Mouse (Mus musculus): ENCODE data around the gene Ptpn9. TPM values are rescaled to one million over a fixed set of nuclear protein-coding genes. Genes with fewer than 3 reads are reported as not detected.

The Ptpn9 gene
- polyA plus RNA-seq, 1 experiment = 20.7 TPM

DNA sequence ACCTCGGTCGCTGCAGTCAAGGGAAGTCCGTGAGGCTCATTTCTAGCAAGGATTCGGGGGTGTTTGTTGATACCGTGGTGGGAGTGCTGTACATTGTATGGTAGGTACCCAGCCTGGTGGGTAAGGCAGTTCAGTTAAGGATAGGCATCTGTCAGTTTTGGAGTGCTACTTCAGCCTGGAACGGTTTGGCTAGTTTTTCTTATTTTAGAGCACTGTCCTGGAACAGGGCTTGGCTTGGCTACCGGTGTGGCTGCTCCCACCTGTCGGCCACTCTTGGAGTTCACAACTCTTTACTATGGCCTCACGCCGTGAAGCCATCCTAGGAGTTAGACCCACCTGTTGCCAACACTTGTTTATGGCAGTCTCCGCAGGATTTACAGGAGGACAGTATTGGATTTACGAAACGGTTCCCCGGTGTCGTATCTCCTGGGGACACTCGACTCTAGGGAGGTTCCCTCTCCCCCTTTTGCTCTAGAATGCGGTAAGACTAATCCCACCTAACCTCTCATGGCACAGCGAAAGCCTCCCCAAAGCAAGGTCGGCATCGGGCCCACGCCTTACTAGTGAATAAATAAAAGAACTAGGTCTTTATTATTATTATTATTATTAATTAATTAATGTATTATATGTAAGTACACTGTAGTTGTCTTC is 79.6 kb downstream of the Ptpn9 start:
- Histone ChIP-seq H3K27ac (ENCODE audit: insufficient read depth, low read depth, low read length) (peak overlapping the region; percentile 84), H3K27me3 (replicated peaks; ENCODE audit: control insufficient read depth, insufficient read depth, low read length) (no peaks in the 10 kb centered on the region), H3K4me1 (ENCODE audit: control insufficient read depth, insufficient read depth, low read length) (peaks cover 20% of the 10 kb centered on the region; the same call in 1 of the 2 replicates), H3K4me3 (ENCODE audit: insufficient read depth, low read depth, low read length) (peak overlapping the region; percentile 57), H3K36me3 (ENCODE audit: control insufficient read depth, insufficient read depth, low read length) (no peaks in the 10 kb centered on the region)
- no peak for TF ChIP-seq POLR2A (IDR thresholded peaks at IDR 0.05; ENCODE audit: low read depth, low read length)
- peak; percentile 45 for TF ChIP-seq CTCF (conservative IDR thresholded peaks at IDR 0.05; ENCODE audit: insufficient read depth, insufficient read length, low read depth, low read length)
- WGBS = 2% methylated on average over 21 of the region's 21 CpGs
- peak; percentile 48 for DNase-seq

DNA sequence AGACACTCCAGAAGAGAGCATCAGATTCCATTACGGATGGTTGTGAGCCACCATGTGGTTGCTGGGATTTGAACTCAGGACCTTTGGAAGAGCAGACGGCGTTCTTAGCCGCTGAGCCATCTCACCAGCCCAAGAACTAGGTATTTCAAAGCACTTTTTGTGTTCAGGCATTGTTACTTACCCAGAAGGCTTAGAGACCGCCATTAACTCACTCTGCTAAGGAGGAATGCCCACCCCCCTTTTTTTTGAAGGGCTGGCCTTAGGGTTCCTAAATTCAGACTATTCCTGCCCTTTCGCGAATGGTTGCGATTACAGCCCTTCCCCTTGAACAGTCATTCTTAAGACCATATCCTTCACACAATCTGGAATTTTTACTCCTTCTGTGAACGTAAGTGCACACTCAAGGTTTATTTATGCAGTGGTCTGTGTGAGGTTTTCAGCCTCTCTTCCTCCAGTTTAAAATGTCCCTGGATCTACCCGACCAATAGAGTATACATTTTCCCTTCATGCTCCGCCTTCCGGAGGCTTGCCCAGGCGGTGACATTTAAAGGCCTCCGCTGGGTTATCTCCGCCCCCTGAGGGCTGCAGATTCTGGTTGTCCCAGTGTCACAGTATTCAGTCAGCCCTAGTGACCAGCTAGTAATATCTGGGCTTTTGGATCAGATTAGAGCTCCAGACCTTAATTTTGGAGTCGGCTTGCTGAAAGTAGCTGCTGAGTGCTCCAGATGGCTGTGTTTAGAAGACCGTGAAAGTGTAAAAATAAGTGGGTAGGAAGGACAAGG is 80.3 kb downstream of the Ptpn9 start:
- peak overlapping the region; percentile 84 for H3K27ac ChIP-seq (ENCODE audit: insufficient read depth, low read depth, low read length)
- peaks cover 17% of the 10 kb centered on the region; the same call in 1 of the 2 replicates for H3K4me1 ChIP-seq (ENCODE audit: control insufficient read depth, insufficient read depth, low read length)
- no peak for TF ChIP-seq POLR2A (IDR thresholded peaks at IDR 0.05; ENCODE audit: low read depth, low read length)
- no peak for TF ChIP-seq CTCF (conservative IDR thresholded peaks at IDR 0.05; ENCODE audit: insufficient read depth, insufficient read length, low read depth, low read length)
- H3K4me3 ChIP-seq (ENCODE audit: insufficient read depth, low read depth, low read length) = peak overlapping the region; percentile 46
- H3K36me3 ChIP-seq (ENCODE audit: control insufficient read depth, insufficient read depth, low read length) = no peaks in the 10 kb centered on the region
- H3K27me3 ChIP-seq (replicated peaks; ENCODE audit: control insufficient read depth, insufficient read depth, low read length) = no peaks in the 10 kb centered on the region
- peak; percentile 86 for DNase-seq
- WGBS = 4% methylated on average over 17 of the region's 17 CpGs

DNA sequence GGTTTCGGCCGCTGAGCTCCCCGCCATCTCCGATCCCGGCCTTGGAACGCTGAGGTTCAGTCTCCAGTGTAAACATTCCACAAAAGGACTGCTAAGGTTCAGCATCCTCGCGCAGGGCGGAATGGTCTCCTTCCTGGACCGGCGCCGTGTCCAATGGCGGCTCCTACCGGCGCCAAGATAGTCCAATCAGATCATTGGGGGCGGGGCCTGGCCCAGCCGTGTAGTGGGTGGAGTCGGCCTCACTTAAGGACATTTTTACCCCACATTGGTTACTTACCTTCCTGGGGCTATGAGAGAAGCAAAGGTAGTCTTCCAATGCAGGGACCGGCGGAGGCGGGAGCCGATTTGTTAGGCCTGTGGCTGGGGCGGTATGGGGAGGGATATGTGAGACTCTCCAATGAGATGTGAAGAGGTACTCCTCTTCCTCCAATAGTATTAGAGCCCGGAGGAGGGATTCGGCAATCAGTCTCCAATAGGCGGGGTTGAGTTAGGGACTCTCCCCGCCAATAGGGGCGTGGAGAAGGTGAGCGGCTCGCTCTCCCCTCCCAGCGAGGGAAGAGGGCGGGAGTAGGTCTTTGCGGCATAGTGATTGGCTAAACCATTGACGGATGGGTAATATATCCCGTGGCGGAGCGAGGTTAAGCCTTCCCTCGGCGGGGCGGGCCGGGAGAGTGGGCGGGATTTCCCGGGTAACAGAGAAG is 81.1 kb downstream of the Ptpn9 start:
- peak overlapping the region; percentile 84 for H3K27ac ChIP-seq (ENCODE audit: insufficient read depth, low read depth, low read length)
- peaks cover 9% of the 10 kb centered on the region; the same call in 1 of the 2 replicates for H3K4me1 ChIP-seq (ENCODE audit: control insufficient read depth, insufficient read depth, low read length)
- peak; percentile 99 for DNase-seq
- under 1% methylated on average over 43 of the region's 43 CpGs for WGBS
- TF ChIP-seq CTCF (conservative IDR thresholded peaks at IDR 0.05; ENCODE audit: insufficient read depth, insufficient read length, low read depth, low read length) (no peak), POLR2A (IDR thresholded peaks at IDR 0.05; ENCODE audit: low read depth, low read length) (no peak)
- H3K36me3 ChIP-seq (ENCODE audit: control insufficient read depth, insufficient read depth, low read length) = no peaks in the 10 kb centered on the region
- no peaks in the 10 kb centered on the region for H3K27me3 ChIP-seq (replicated peaks; ENCODE audit: control insufficient read depth, insufficient read depth, low read length)
- peak overlapping the region; percentile 89 for H3K4me3 ChIP-seq (ENCODE audit: insufficient read depth, low read depth, low read length)

GRCm38 (mm10) chr9:57076701-57077660 is 82.3 kb downstream of the Ptpn9 start:
- WGBS = under 1% methylated on average over 68 of the region's 72 CpGs
- peak overlapping the region; percentile 89 for H3K4me3 ChIP-seq (ENCODE audit: insufficient read depth, low read depth, low read length)
- DNase-seq = peak; percentile 95
- H3K27ac ChIP-seq (ENCODE audit: insufficient read depth, low read depth, low read length) = peak overlapping the region; percentile 94
- TF ChIP-seq POLR2A (IDR thresholded peaks at IDR 0.05; ENCODE audit: low read depth, low read length) = no peak
- TF ChIP-seq CTCF (conservative IDR thresholded peaks at IDR 0.05; ENCODE audit: insufficient read depth, insufficient read length, low read depth, low read length) = no peak
- no peaks in the 10 kb centered on the region for H3K36me3 ChIP-seq (ENCODE audit: control insufficient read depth, insufficient read depth, low read length)
- peaks cover 6% of the 10 kb centered on the region; the same call in 1 of the 2 replicates for H3K4me1 ChIP-seq (ENCODE audit: control insufficient read depth, insufficient read depth, low read length)
- no peaks in the 10 kb centered on the region for H3K27me3 ChIP-seq (replicated peaks; ENCODE audit: control insufficient read depth, insufficient read depth, low read length)

DNA sequence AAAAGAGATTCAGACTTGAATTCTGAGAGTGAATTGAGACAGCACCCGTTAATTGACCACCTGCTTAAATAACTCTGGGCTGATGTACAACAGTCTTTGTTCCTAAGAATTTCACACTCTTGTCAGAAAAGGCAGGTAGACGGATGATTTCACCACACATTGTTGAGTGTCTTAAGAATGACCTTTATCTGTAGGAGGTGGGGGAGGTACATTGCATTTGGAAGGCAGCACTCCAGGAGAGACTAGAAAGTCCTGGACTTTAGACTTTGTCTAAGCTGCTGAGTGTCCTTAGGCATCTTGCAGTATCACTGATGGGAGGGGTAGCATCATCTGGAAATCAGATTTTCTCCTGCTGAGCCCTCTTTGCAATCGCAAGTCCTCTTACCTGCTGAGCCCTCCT is 87.5 kb downstream of the Ptpn9 start:
- H3K27me3 ChIP-seq (replicated peaks; ENCODE audit: control insufficient read depth, insufficient read depth, low read length) = no peaks in the 10 kb centered on the region
- H3K36me3 ChIP-seq (ENCODE audit: control insufficient read depth, insufficient read depth, low read length) = no peaks in the 10 kb centered on the region; the same call in 1 of the 2 replicates
- peaks cover 4% of the 10 kb centered on the region; the same call in 1 of the 2 replicates for H3K4me1 ChIP-seq (ENCODE audit: control insufficient read depth, insufficient read depth, low read length)
- H3K27ac ChIP-seq (ENCODE audit: insufficient read depth, low read depth, low read length) = no peak overlapping the region
- no peak for TF ChIP-seq CTCF (conservative IDR thresholded peaks at IDR 0.05; ENCODE audit: insufficient read depth, insufficient read length, low read depth, low read length)
- no peak for TF ChIP-seq POLR2A (IDR thresholded peaks at IDR 0.05; ENCODE audit: low read depth, low read length)
- 59% methylated on average over 3 of the region's 3 CpGs for WGBS
- no peak overlapping the region for H3K4me3 ChIP-seq (ENCODE audit: insufficient read depth, low read depth, low read length)
- peak; percentile 39 for DNase-seq

Other genes with a start within 250 kb of the Ptpn9 start
- gene Lingo1, start 198.5 kb upstream of the Ptpn9 start, polyA plus RNA-seq (2012; rRNA removed) = 0.72 and 1.2 TPM in 2 replicates
- 1.8 and 2.0 TPM in 2 replicates for gene Odf3l1, start 130.2 kb upstream of the Ptpn9 start, polyA plus RNA-seq (2012; rRNA removed)
- 14.5 and 20.5 TPM in 2 replicates for gene Cspg4, start 129.9 kb upstream of the Ptpn9 start, polyA plus RNA-seq (2012; rRNA removed)
- 11.8 and 12.0 TPM in 2 replicates for gene Snx33, start 66.6 kb upstream of the Ptpn9 start, polyA plus RNA-seq (2012; rRNA removed)
- gene Imp3, start 57.4 kb upstream of the Ptpn9 start, polyA plus RNA-seq (2012; rRNA removed) = 151 and 189 TPM in 2 replicates
- gene Snupn, start 44.0 kb upstream of the Ptpn9 start, polyA plus RNA-seq (2012; rRNA removed) = 6.5 and 7.7 TPM in 2 replicates
- 58.6 and 70.1 TPM in 2 replicates for gene Sin3a, start 77.1 kb downstream of the Ptpn9 start, polyA plus RNA-seq (2012; rRNA removed)
- 177 and 215 TPM in 2 replicates for gene Man2c1, start 135.8 kb downstream of the Ptpn9 start, polyA plus RNA-seq (2012; rRNA removed)
- gene Neil1, start 153.4 kb downstream of the Ptpn9 start, polyA plus RNA-seq (2012; rRNA removed) = 11.3 and 13.3 TPM in 2 replicates
- 133 and 159 TPM in 2 replicates for gene Commd4, start 163.4 kb downstream of the Ptpn9 start, polyA plus RNA-seq (2012; rRNA removed)
- gene Trcg1, start 241.6 kb downstream of the Ptpn9 start, polyA plus RNA-seq (2012; rRNA removed) = not detected in 2 replicates

Data from kidney, adult 2 months (tissue).